Comparison of ENCODE assay signal across 38 mouse cellular contexts in the genomic region with DNA sequence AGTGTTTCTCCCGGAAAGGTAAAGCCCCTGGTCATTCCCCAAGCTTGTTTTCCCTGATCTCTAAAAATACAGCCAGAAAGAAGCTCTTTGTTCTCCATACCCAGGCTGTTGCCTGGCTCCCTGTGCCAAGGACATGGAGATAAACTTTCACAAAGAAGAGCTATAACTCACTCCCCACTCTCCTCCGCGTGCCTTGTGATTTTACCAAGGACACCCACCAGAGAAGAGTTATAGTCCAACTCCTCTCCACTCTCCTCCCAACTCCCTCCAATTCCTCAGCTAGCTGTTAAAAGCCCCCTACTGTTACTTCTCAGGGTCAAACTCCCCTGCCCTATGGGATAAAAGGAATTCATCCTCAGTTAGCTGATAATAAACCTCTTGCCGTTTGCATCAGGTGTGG. TPM values are rescaled to one million over a fixed set of nuclear protein-coding genes. Genes with fewer than 3 reads are reported as not detected.
"Had no signal": no experiment of that assay in that cellular context is flagged by ENCODE, and none has a peak within 500 bp of the region (broad histone marks: within the 10 kb centered on the region; RNA-seq: fewer than 3 reads in every experiment).

No protein-coding gene starts in this region.

RNA-seq across cellular contexts. Expression of gene Luzp4, which starts 15.6 kb away (rescaled TPM):
- total RNA-seq: left cerebral cortex, postnatal 10 days; left cerebral cortex, postnatal 14 days; left cerebral cortex, postnatal 25 days; left cerebral cortex, postnatal 36 days; left cerebral cortex, postnatal 4 days; liver, adult 2 months; megakaryocyte progenitor cell, adult 5-6 weeks; megakaryocyte, adult 5-6 weeks; megakaryocyte-erythroid progenitor cell, adult 5-6 weeks; midbrain, postnatal 0 days; monocyte, adult 5-6 weeks had no signal
- polyA plus RNA-seq: limb, embryonic 10.5 days; limb, embryonic 11.5 days; limb, embryonic 12.5 days; limb, embryonic 13.5 days; limb, embryonic 14.5 days; limb, embryonic 15.5 days; liver, adult 2 months; liver, embryonic 11.5 days; liver, embryonic 12.5 days; liver, embryonic 13.5 days; liver, embryonic 14.5 days; liver, embryonic 15.5 days; liver, embryonic 16.5 days; liver, postnatal 0 days; lung, adult 2 months; lung, embryonic 14.5 days; lung, embryonic 15.5 days; lung, embryonic 16.5 days; lung, postnatal 0 days; macrophage; midbrain, embryonic 10.5 days; midbrain, embryonic 11.5 days; midbrain, embryonic 12.5 days; midbrain, embryonic 13.5 days; midbrain, embryonic 14.5 days; midbrain, embryonic 15.5 days; midbrain, embryonic 16.5 days; midbrain, postnatal 0 days; neural tube, embryonic 11.5 days had no signal
